Mouse (Mus musculus) bone marrow, adult 2 months (tissue): ENCODE data around the gene Kcnab3. TPM values are rescaled to one million over a fixed set of nuclear protein-coding genes. Genes with fewer than 3 reads are reported as not detected.

ENCODE experiments used
- H3K27ac ChIP-seq: fragments of 200-500 bp; 2 replicates; pipeline ENCODE4 v1.5.1; 2012; ENCODE audit warnings: low read depth, mild to moderate bottlenecking, control low read depth, inconsistent platforms, low read length; ENCODE audit not compliant: control insufficient read depth, poor library complexity, insufficient read depth
- H3K4me1 ChIP-seq: fragments of 200-500 bp; 2 replicates; pipeline ENCODE4 v1.6.1; 2011; ENCODE audit warnings: low read length; ENCODE audit not compliant: control insufficient read depth, insufficient read depth
- H3K4me3 ChIP-seq: fragments of 200-500 bp; replicated peaks from 2 replicates; pipeline ENCODE3; 2011; ENCODE audit warnings: mild to moderate bottlenecking, low read depth, low read length, control low read depth; ENCODE audit not compliant: control insufficient read depth
- CTCF ChIP-seq: fragments of 200-500 bp; IDR thresholded peaks from 2 replicates; pipeline ENCODE4 v1.5.1; 2011; ENCODE audit warnings: low read length, control low read depth; ENCODE audit not compliant: control insufficient read depth, insufficient read depth
- POLR2A ChIP-seq: fragments of 200-500 bp; IDR thresholded peaks from 2 replicates; pipeline ENCODE4 v1.6.1; 2011; ENCODE audit warnings: low read depth, mild to moderate bottlenecking, control low read depth, low read length, borderline replicate concordance; ENCODE audit not compliant: control insufficient read depth
- WGBS: fragments of 180-500 bp; shearing (Covaris S2); methylation state at CpG from one replicate; pipeline ENCODE4 v1.1.7; 2018; 5-methylcytosine and 5-hydroxymethylcytosine counted together
- polyA plus RNA-seq: library from polyadenylated mRNA; stranded (reverse); fragments of >200 nt; gene quantifications from 2 replicates; pipeline ENCODE4 v1.2.4, GENCODE M21; 2011; ENCODE audit warnings: low replicate concordance; ENCODE audit not compliant: missing spikeins, insufficient read depth, insufficient read length

The Kcnab3 gene
- polyA plus RNA-seq, 1 experiment = not detected

DNA sequence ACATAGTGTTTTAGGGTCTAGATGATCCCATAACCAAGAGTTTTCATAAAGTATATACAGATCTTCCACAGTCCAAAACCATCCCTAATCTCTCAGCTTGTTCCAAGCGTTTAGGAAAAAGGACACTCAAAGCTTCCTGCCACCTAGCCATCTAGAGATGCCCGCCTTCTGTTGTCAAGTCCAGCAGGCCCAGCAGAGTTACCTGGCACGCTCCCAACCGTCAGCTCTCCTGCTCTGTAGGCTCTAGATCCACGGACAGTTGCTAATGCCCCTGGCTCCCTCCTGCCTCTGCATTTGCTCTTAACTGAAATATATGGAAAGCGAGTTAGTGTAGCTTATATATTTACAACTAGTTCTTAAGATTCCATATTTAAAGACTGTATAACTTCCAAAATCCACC lies 55.3 kb downstream of the Kcnab3 start:
- no peak overlapping the region for H3K4me3 ChIP-seq
- H3K4me1 ChIP-seq = peaks cover 2% of the 10 kb centered on the region; the same call in 1 of the 2 replicates
- H3K27ac ChIP-seq = no peak overlapping the region
- no peak for TF ChIP-seq POLR2A
- no peak for TF ChIP-seq CTCF
- 82% methylated on average over 6 of the region's 6 CpGs for WGBS

Other genes starting within 250 kb of the Kcnab3 start
- 50.5 and 55.9 TPM in 2 replicates for gene Vamp2, start 237.8 kb upstream of the Kcnab3 start, polyA plus RNA-seq
- gene Per1, start 231.0 kb upstream of the Kcnab3 start, polyA plus RNA-seq = 28.8 and 46.2 TPM in 2 replicates
- 1.1 TPM in 1 of 2 replicates, not detected in the other for gene Hes7, start 205.9 kb upstream of the Kcnab3 start, polyA plus RNA-seq
- not detected in 2 replicates for gene 9130213A22Rik, start 203.7 kb upstream of the Kcnab3 start, polyA plus RNA-seq
- 0.82 TPM in 1 of 2 replicates, not detected in the other for gene Aloxe3, start 200.4 kb upstream of the Kcnab3 start, polyA plus RNA-seq
- gene Alox12b, start 169.3 kb upstream of the Kcnab3 start, polyA plus RNA-seq = not detected in 2 replicates
- not detected in 2 replicates for gene Alox8, start 128.4 kb upstream of the Kcnab3 start, polyA plus RNA-seq
- gene Gucy2e, start 89.2 kb upstream of the Kcnab3 start, polyA plus RNA-seq = not detected in 2 replicates
- 43.7 and 59.8 TPM in 2 replicates for gene Cntrob, start 2.5 kb upstream of the Kcnab3 start, polyA plus RNA-seq
- gene Trappc1, start 2.3 kb upstream of the Kcnab3 start, polyA plus RNA-seq = 50.7 and 71.7 TPM in 2 replicates
- gene Rnf227, start 14.2 kb downstream of the Kcnab3 start, polyA plus RNA-seq = 1.7 TPM in 1 of 2 replicates, not detected in the other
- 49.6 and 54.5 TPM in 2 replicates for gene Chd3, start 43.1 kb downstream of the Kcnab3 start, polyA plus RNA-seq
- 23.1 and 43.9 TPM in 2 replicates for gene Naa38, start 69.2 kb downstream of the Kcnab3 start, polyA plus RNA-seq
- gene Cyb5d1, start 69.4 kb downstream of the Kcnab3 start, polyA plus RNA-seq = 5.1 and 9.1 TPM in 2 replicates
- gene Tmem88, start 72.0 kb downstream of the Kcnab3 start, polyA plus RNA-seq = 1.6 TPM in 1 of 2 replicates, not detected in the other
- 13.7 and 29.2 TPM in 2 replicates for gene Kdm6b, start 87.4 kb downstream of the Kcnab3 start, polyA plus RNA-seq
- 0.90 and 1.4 TPM in 2 replicates for gene Dnah2, start 222.9 kb downstream of the Kcnab3 start, polyA plus RNA-seq
- 1.9 and 2.2 TPM in 2 replicates for gene Efnb3, start 233.9 kb downstream of the Kcnab3 start, polyA plus RNA-seq